Mouse (Mus musculus) forebrain, postnatal 0 days (tissue): ENCODE results near the gene Olfr968. TPM values are rescaled to one million over a fixed set of nuclear protein-coding genes. Genes with fewer than 3 reads are reported as not detected.

ENCODE experiments used
- ATAC-seq: fragments of 200-750 bp; cut with Nextera tagmentation; 2 replicates; pipeline ENCODE4 v1.8.0; 2017; ENCODE audit warnings: mild to moderate bottlenecking, moderate library complexity
- DNase-seq: peaks from one replicate; pipeline ENCODE4 v3.0.0-alpha.2; 2015
- H3K27ac ChIP-seq: fragments of 300-500 bp; sonication (generic); 2 replicates; pipeline ENCODE4 v1.5.1; 2014; ENCODE audit warnings: low read depth, mild to moderate bottlenecking, antibody characterized with exemption, low read length, moderate library complexity, mixed read lengths
- H3K27me3 ChIP-seq: fragments of 300-500 bp; sonication (generic); 2 replicates; pipeline ENCODE4 v1.6.1; 2014; ENCODE audit warnings: mild to moderate bottlenecking, low read length, mixed read lengths; ENCODE audit not compliant: insufficient read depth
- H3K36me3 ChIP-seq: fragments of 300-500 bp; sonication (generic); 2 replicates; pipeline ENCODE4 v1.6.1; 2014; ENCODE audit warnings: mild to moderate bottlenecking, moderate library complexity; ENCODE audit not compliant: insufficient read depth
- H3K4me1 ChIP-seq: fragments of 300-500 bp; sonication (generic); 2 replicates; pipeline ENCODE4 v1.6.1; 2014; ENCODE audit warnings: antibody characterized with exemption; ENCODE audit not compliant: insufficient read depth
- H3K4me2 ChIP-seq: fragments of 300-500 bp; sonication (generic); 2 replicates; pipeline ENCODE4 v1.6.1; 2014; ENCODE audit warnings: low read depth, mild to moderate bottlenecking, moderate library complexity
- H3K4me3 ChIP-seq: fragments of 300-500 bp; sonication (generic); 2 replicates; pipeline ENCODE4 v1.5.1; 2014; ENCODE audit warnings: low read depth, low read length, mixed read lengths
- H3K9ac ChIP-seq: fragments of 300-500 bp; sonication (generic); 2 replicates; pipeline ENCODE4 v1.6.1; 2014; ENCODE audit warnings: mild to moderate bottlenecking
- H3K9me3 ChIP-seq: fragments of 300-500 bp; sonication (generic); 2 replicates; pipeline ENCODE4 v1.6.1; 2016; ENCODE audit warnings: low read length
- CTCF ChIP-seq: sonication (generic); IDR thresholded peaks from 2 replicates; pipeline ENCODE4 v1.5.1; 2016; ENCODE audit warnings: antibody characterized with exemption, control low read depth, low read depth
- whole genome bisulfite sequencing: fragments of 180-500 bp; shearing (Covaris S2); extraction: QIAGEN DNeasy Blood & Tissue Kit; methylation state at CpG from one replicate; pipeline ENCODE4 v1.1.7; 2014; 5-methylcytosine and 5-hydroxymethylcytosine counted together
- polyA plus RNA-seq: library from polyadenylated mRNA; unstranded; fragments of >200 nt; fragmentation: Nextera tagmentation; extraction: Ambion mirVana; gene quantifications from 2 replicates; pipeline ENCODE4 v1.2.1, GENCODE M21; 2015
- total RNA-seq: library from RNA; depleted of rRNA; stranded (reverse); fragments of >200 nt; gene quantifications from 2 replicates; pipeline ENCODE4 v1.2.3, GENCODE M21; 2014; rRNA removed

The Olfr968 gene
- total RNA-seq (not detected in 2 replicates), polyA plus RNA-seq (not detected in 2 replicates)

- Histone ChIP-seq H3K36me3 (no peaks in the 10 kb centered on the region), H3K4me1 (no peaks in the 10 kb centered on the region), H3K27me3 (no peaks in the 10 kb centered on the region), H3K4me2 (no peak within 1 kb of the TSS), H3K4me3 (no peak within 1 kb of the TSS), H3K9me3 (no peaks in the 10 kb centered on the region), H3K27ac (no peak within 1 kb of the TSS), H3K9ac (no peak within 1 kb of the TSS)
- DNase-seq (no peak), ATAC-seq (no peak)
- no peak for TF ChIP-seq CTCF
- WGBS: 76% methylated on average over 1 of the region's 1 CpGs
These were observed at the start of gene Olfr968 for GRCm38 (mm10) chr9:39783153-39783552. Olfr968 (minus strand) TSS chr9:39783253.

GRCm38 (mm10) chr9:39808560-39808959, 25.5 kb upstream of the Olfr968 start, which contains the start of gene Olfr970:
Olfr970 (plus strand) TSS chr9:39808860.
- no peak for TF ChIP-seq CTCF
- ATAC-seq (no peak), DNase-seq (no peak)
- 80% methylated on average over 4 of the region's 4 CpGs for WGBS
- H3K4me1 ChIP-seq: no peaks in the 10 kb centered on the region
- no peak within 1 kb of the TSS for H3K27ac ChIP-seq
- no peaks in the 10 kb centered on the region for H3K27me3 ChIP-seq
- no peaks in the 10 kb centered on the region for H3K36me3 ChIP-seq
- H3K9me3 ChIP-seq: no peaks in the 10 kb centered on the region
- H3K9ac ChIP-seq: no peak within 1 kb of the TSS
- H3K4me3 ChIP-seq: no peak within 1 kb of the TSS
- H3K4me2 ChIP-seq: no peak within 1 kb of the TSS

- WGBS: 69% methylated on average over 2 of the region's 2 CpGs
- no peaks in the 10 kb centered on the region for H3K4me1 ChIP-seq
- no peak for TF ChIP-seq CTCF
These were observed 7.5 kb upstream of the Olfr968 start, which contains the start of gene Olfr969 for GRCm38 (mm10) chr9:39790558-39790957. Olfr969 (plus strand) TSS chr9:39790945.

GRCm38 (mm10) chr9:39746428-39746827, 36.6 kb downstream of the Olfr968 start:
- Histone ChIP-seq H3K4me2 (no peak overlapping the region), H3K4me3 (no peak overlapping the region), H3K9ac (no peak overlapping the region), H3K27ac (no peak overlapping the region), H3K27me3 (no peaks in the 10 kb centered on the region), H3K4me1 (no peaks in the 10 kb centered on the region), H3K9me3 (no peaks in the 10 kb centered on the region), H3K36me3 (no peaks in the 10 kb centered on the region)
- 85% methylated on average over 1 of the region's 1 CpGs for WGBS
- no peak for TF ChIP-seq CTCF
- no peak for ATAC-seq
- DNase-seq: no peak

More at GRCm38 (mm10) chr9:39790558-39790957, 7.5 kb upstream of the Olfr968 start, which contains the start of gene Olfr969:
- DNase-seq (no peak), ATAC-seq (no peak)
- Histone ChIP-seq H3K27me3 (no peaks in the 10 kb centered on the region), H3K27ac (no peak within 1 kb of the TSS), H3K4me2 (no peak within 1 kb of the TSS), H3K9ac (no peak within 1 kb of the TSS), H3K9me3 (no peaks in the 10 kb centered on the region), H3K4me3 (no peak within 1 kb of the TSS), H3K36me3 (no peaks in the 10 kb centered on the region)

GRCm38 (mm10) chr9:39745949-39746348, 37.1 kb downstream of the Olfr968 start, which contains the start of gene Olfr967:
Olfr967 (plus strand) TSS chr9:39746249.
- H3K9me3 ChIP-seq: no peaks in the 10 kb centered on the region
- no peak for TF ChIP-seq CTCF
- no peaks in the 10 kb centered on the region for H3K27me3 ChIP-seq
- H3K36me3 ChIP-seq: no peaks in the 10 kb centered on the region
- ATAC-seq: no peak
- no peak within 1 kb of the TSS for H3K4me3 ChIP-seq
- no peak for DNase-seq
- H3K9ac ChIP-seq: no peak within 1 kb of the TSS
- no peak within 1 kb of the TSS for H3K27ac ChIP-seq
- H3K4me1 ChIP-seq: no peaks in the 10 kb centered on the region
- H3K4me2 ChIP-seq: no peak within 1 kb of the TSS

- H3K27ac ChIP-seq: no peak overlapping the region
These were observed 42.3 kb downstream of the Olfr968 start for GRCm38 (mm10) chr9:39740741-39741140.

GRCm38 (mm10) chr9:39730678-39731077, 52.4 kb downstream of the Olfr968 start, which contains the start of gene Olfr150:
Olfr150 (plus strand) TSS chr9:39730978.
- DNase-seq (no peak), ATAC-seq (no peak)
- no peak for TF ChIP-seq CTCF
- Histone ChIP-seq H3K4me2 (no peak within 1 kb of the TSS), H3K27ac (no peak within 1 kb of the TSS), H3K9me3 (no peaks in the 10 kb centered on the region), H3K27me3 (no peaks in the 10 kb centered on the region), H3K4me1 (no peaks in the 10 kb centered on the region), H3K36me3 (no peaks in the 10 kb centered on the region), H3K9ac (no peak within 1 kb of the TSS), H3K4me3 (no peak within 1 kb of the TSS)

More at GRCm38 (mm10) chr9:39740741-39741140, 42.3 kb downstream of the Olfr968 start:
- H3K4me1 ChIP-seq: no peaks in the 10 kb centered on the region
- no peaks in the 10 kb centered on the region for H3K36me3 ChIP-seq
- no peak overlapping the region for H3K4me3 ChIP-seq
- H3K9ac ChIP-seq: no peak overlapping the region
- 90% methylated on average over 1 of the region's 1 CpGs for WGBS
- no peaks in the 10 kb centered on the region for H3K27me3 ChIP-seq
- no peak for DNase-seq
- TF ChIP-seq CTCF: no peak
- no peak overlapping the region for H3K4me2 ChIP-seq
- no peak for ATAC-seq
- H3K9me3 ChIP-seq: no peaks in the 10 kb centered on the region

Other genes with a start within 250 kb of the Olfr968 start
- not detected in 2 replicates for gene Olfr958, start 229.2 kb downstream of the Olfr968 start, total RNA-seq
- gene Olfr958, start 229.2 kb downstream of the Olfr968 start, polyA plus RNA-seq: not detected in 2 replicates
- not detected in 2 replicates for gene Olfr959, start 207.7 kb downstream of the Olfr968 start, total RNA-seq
- not detected in 2 replicates for gene Olfr959, start 207.7 kb downstream of the Olfr968 start, polyA plus RNA-seq
- 103 and 219 TPM in 2 replicates for gene AW551984, start 178.8 kb downstream of the Olfr968 start, total RNA-seq
- 46.3 and 98.8 TPM in 2 replicates for gene AW551984, start 178.8 kb downstream of the Olfr968 start, polyA plus RNA-seq
- gene Olfr148, start 172.6 kb downstream of the Olfr968 start, total RNA-seq: not detected in 2 replicates
- gene Olfr148, start 172.6 kb downstream of the Olfr968 start, polyA plus RNA-seq: not detected in 2 replicates
- not detected in 2 replicates for gene Olfr960, start 161.9 kb downstream of the Olfr968 start, total RNA-seq
- not detected in 2 replicates for gene Olfr960, start 161.9 kb downstream of the Olfr968 start, polyA plus RNA-seq
- not detected in 2 replicates for gene Olfr961, start 138.2 kb downstream of the Olfr968 start, total RNA-seq
- not detected in 2 replicates for gene Olfr961, start 138.2 kb downstream of the Olfr968 start, polyA plus RNA-seq
- gene Olfr963, start 116.0 kb downstream of the Olfr968 start, total RNA-seq: not detected in 2 replicates
- not detected in 2 replicates for gene Olfr963, start 116.0 kb downstream of the Olfr968 start, polyA plus RNA-seq
- gene Olfr149, start 76.1 kb downstream of the Olfr968 start, total RNA-seq: not detected in 2 replicates
- gene Olfr149, start 76.1 kb downstream of the Olfr968 start, polyA plus RNA-seq: not detected in 2 replicates
- gene Olfr965, start 71.9 kb downstream of the Olfr968 start, total RNA-seq: not detected in 2 replicates
- gene Olfr965, start 71.9 kb downstream of the Olfr968 start, polyA plus RNA-seq: not detected in 2 replicates
- not detected in 2 replicates for gene Olfr150, start 52.3 kb downstream of the Olfr968 start, total RNA-seq
- gene Olfr150, start 52.3 kb downstream of the Olfr968 start, polyA plus RNA-seq: not detected in 2 replicates
- gene Olfr967, start 37.0 kb downstream of the Olfr968 start, total RNA-seq: not detected in 2 replicates
- gene Olfr967, start 37.0 kb downstream of the Olfr968 start, polyA plus RNA-seq: not detected in 2 replicates
- not detected in 2 replicates for gene Olfr969, start 7.7 kb upstream of the Olfr968 start, total RNA-seq
- gene Olfr969, start 7.7 kb upstream of the Olfr968 start, polyA plus RNA-seq: not detected in 2 replicates
- not detected in 2 replicates for gene Olfr970, start 25.6 kb upstream of the Olfr968 start, total RNA-seq
- gene Olfr970, start 25.6 kb upstream of the Olfr968 start, polyA plus RNA-seq: not detected in 2 replicates
- gene Olfr971, start 53.6 kb upstream of the Olfr968 start, total RNA-seq: not detected in 2 replicates
- gene Olfr971, start 53.6 kb upstream of the Olfr968 start, polyA plus RNA-seq: not detected in 2 replicates
- not detected in 2 replicates for gene Olfr972, start 83.2 kb upstream of the Olfr968 start, total RNA-seq
- not detected in 2 replicates for gene Olfr972, start 83.2 kb upstream of the Olfr968 start, polyA plus RNA-seq
- gene Olfr229, start 124.1 kb upstream of the Olfr968 start, total RNA-seq: not detected in 2 replicates
- gene Olfr229, start 124.1 kb upstream of the Olfr968 start, polyA plus RNA-seq: not detected in 2 replicates
- gene Olfr974, start 154.2 kb upstream of the Olfr968 start, total RNA-seq: not detected in 2 replicates
- gene Olfr974, start 154.2 kb upstream of the Olfr968 start, polyA plus RNA-seq: not detected in 2 replicates
- 0.15 TPM in 1 of 2 replicates, not detected in the other for gene Olfr975, start 168.8 kb upstream of the Olfr968 start, total RNA-seq
- gene Olfr975, start 168.8 kb upstream of the Olfr968 start, polyA plus RNA-seq: not detected in 2 replicates
- not detected in 2 replicates for gene Olfr976, start 177.9 kb upstream of the Olfr968 start, total RNA-seq
- not detected in 2 replicates for gene Olfr976, start 177.9 kb upstream of the Olfr968 start, polyA plus RNA-seq
- gene Olfr978, start 208.9 kb upstream of the Olfr968 start, total RNA-seq: not detected in 2 replicates
- not detected in 2 replicates for gene Olfr978, start 208.9 kb upstream of the Olfr968 start, polyA plus RNA-seq
- gene Olfr979, start 220.2 kb upstream of the Olfr968 start, total RNA-seq: not detected in 2 replicates
- not detected in 2 replicates for gene Olfr979, start 220.2 kb upstream of the Olfr968 start, polyA plus RNA-seq
- gene Olfr980, start 226.3 kb upstream of the Olfr968 start, total RNA-seq: not detected in 2 replicates
- not detected in 2 replicates for gene Olfr980, start 226.3 kb upstream of the Olfr968 start, polyA plus RNA-seq
- gene Olfr981, start 238.2 kb upstream of the Olfr968 start, total RNA-seq: not detected in 2 replicates
- not detected in 2 replicates for gene Olfr981, start 238.2 kb upstream of the Olfr968 start, polyA plus RNA-seq